Mouse (Mus musculus): ENCODE data around the gene Crim1. TPM values are rescaled to one million over a fixed set of nuclear protein-coding genes. Genes with fewer than 3 reads are reported as not detected.
A peak's percentile ranks its signal among the peaks of the same experiment; 100 is the strongest.

The Crim1 gene
- polyA plus RNA-seq, 1 experiment from 2014 or later: 4.7 TPM

- WGBS: 26% methylated on average over 7 of the region's 7 CpGs
Measured at GRCm38 (mm10) chr17:78197111-78197510, 2.9 kb upstream of the Crim1 start.

DNA sequence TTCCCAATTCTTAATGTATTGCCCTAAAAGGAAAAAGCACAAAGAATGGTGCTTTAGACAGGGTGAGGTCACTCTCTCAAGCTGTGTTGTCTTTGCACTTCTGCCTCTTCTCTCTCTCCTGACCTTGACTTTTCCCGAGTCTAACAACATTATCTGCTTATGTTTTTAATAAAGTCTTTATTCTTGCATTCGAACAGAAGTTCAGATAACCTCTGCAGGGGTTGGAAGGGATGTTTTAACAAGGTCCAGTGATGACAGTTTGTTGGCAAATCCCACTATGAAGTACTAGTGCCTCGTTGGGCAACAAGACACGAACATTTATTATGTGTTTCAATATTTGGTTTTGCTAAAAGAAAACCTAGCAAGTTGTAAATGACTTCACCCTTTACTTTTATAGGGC, 1.9 kb upstream of the Crim1 start:
- H3K27ac ChIP-seq (ENCODE audit: low read length): no peak overlapping the region
- H3K9me3 ChIP-seq (ENCODE audit: control insufficient read depth, low read length): no peaks in the 10 kb centered on the region
- peaks cover 12% of the 10 kb centered on the region for H3K4me1 ChIP-seq (replicated peaks; ENCODE audit: control insufficient read depth, insufficient read depth, low read length)
- peaks cover 25% of the 10 kb centered on the region for H3K27me3 ChIP-seq (ENCODE audit: control insufficient read depth, insufficient read depth, low read depth, low read length)
- H3K4me2 ChIP-seq (ENCODE audit: low read depth, low read length): no peak overlapping the region
- no peak for ATAC-seq (ENCODE audit: low read depth)
- H3K9ac ChIP-seq (ENCODE audit: low read length): no peak overlapping the region
- no peak overlapping the region for H3K4me3 ChIP-seq (ENCODE audit: low read length)
- H3K36me3 ChIP-seq (ENCODE audit: control insufficient read depth, insufficient read depth, low read length): no peaks in the 10 kb centered on the region
- 13% methylated on average over 4 of the region's 4 CpGs for WGBS

More at GRCm38 (mm10) chr17:78197111-78197510, 2.9 kb upstream of the Crim1 start:
- no peaks in the 10 kb centered on the region for H3K9me3 ChIP-seq (ENCODE audit: control insufficient read depth, low read length)
- ATAC-seq (ENCODE audit: low read depth): no peak
- H3K4me2 ChIP-seq (ENCODE audit: low read depth, low read length): no peak overlapping the region
- H3K27ac ChIP-seq (ENCODE audit: low read length): no peak overlapping the region
- peaks cover 20% of the 10 kb centered on the region for H3K27me3 ChIP-seq (ENCODE audit: control insufficient read depth, insufficient read depth, low read depth, low read length)
- H3K36me3 ChIP-seq (ENCODE audit: control insufficient read depth, insufficient read depth, low read length): no peaks in the 10 kb centered on the region
- H3K4me3 ChIP-seq (ENCODE audit: low read length): no peak overlapping the region
- H3K9ac ChIP-seq (ENCODE audit: low read length): no peak overlapping the region
- 0 out of 2 replicates have a peak, but pooled peaks cover 5% of the 10 kb centered on the region for H3K4me1 ChIP-seq (replicated peaks; ENCODE audit: control insufficient read depth, insufficient read depth, low read length)

DNA sequence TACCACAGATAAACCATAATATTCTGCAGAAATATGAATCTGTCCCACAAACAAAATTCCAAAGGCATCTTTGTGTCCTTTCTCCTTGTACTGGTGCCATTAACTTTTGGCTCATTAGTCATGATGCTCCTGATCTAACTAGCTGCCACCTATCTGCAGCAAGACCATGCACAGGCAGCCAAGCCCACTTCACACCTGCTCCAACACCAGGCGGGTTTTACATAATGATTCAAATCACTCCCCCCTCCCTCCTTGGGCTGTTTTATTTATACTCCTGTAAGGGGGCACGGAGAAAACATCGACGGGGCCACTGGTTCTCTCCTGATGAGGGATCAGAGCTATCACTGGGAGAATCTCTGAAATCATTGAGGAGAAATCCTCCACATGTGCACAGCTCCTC, 1.2 kb upstream of the Crim1 start:
- no peak overlapping the region for H3K4me3 ChIP-seq (ENCODE audit: low read length)
- H3K27me3 ChIP-seq (ENCODE audit: control insufficient read depth, insufficient read depth, low read depth, low read length): peaks cover 26% of the 10 kb centered on the region
- no peak overlapping the region for H3K9ac ChIP-seq (ENCODE audit: low read length)
- H3K27ac ChIP-seq (ENCODE audit: low read length): no peak overlapping the region
- peaks cover 12% of the 10 kb centered on the region for H3K4me1 ChIP-seq (replicated peaks; ENCODE audit: control insufficient read depth, insufficient read depth, low read length)
- no peaks in the 10 kb centered on the region for H3K36me3 ChIP-seq (ENCODE audit: control insufficient read depth, insufficient read depth, low read length)
- peak overlapping the region; percentile 86 for H3K4me2 ChIP-seq (ENCODE audit: low read depth, low read length)
- H3K9me3 ChIP-seq (ENCODE audit: control insufficient read depth, low read length): no peaks in the 10 kb centered on the region
- no peak for ATAC-seq (ENCODE audit: low read depth)
- WGBS: 14% methylated on average over 4 of the region's 4 CpGs

- 8% methylated on average over 7 of the region's 7 CpGs for WGBS
- ATAC-seq (ENCODE audit: low read depth): no peak
Measured at GRCm38 (mm10) chr17:78199231-78199625, 820 bp upstream of the Crim1 start.

DNA sequence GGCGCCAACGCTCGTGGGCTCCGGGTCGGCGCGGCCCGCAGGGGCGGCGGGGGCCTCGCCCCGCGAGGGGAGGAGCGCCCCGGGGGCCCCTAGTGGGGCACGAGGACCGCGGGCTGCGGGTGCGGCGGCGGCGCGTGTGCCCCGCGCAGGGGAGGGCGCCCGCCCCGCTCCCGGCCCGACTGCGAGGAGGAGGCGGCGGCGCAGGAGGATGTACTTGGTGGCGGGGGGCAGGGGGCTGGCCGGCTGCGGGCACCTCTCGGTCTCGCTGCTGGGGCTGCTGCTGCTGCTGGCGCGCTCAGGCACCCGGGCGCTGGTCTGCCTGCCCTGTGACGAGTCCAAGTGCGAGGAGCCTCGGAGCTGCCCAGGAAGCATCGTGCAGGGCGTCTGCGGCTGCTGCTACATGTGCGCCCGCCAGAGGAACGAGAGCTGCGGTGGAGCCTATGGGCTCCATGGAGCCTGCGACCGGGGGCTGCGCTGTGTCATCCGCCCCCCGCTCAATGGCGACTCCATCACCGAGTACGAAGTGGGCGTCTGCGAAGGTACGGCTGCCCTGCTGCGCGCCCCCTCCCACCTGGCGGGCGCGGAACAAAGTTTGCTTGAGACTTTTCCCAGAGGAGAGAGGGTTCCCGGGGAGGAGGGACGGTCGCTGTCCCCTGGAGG, 643 bp downstream of the Crim1 start:
- under 1% methylated on average over 57 of the region's 73 CpGs for WGBS
- Histone ChIP-seq H3K4me3 (ENCODE audit: low read length) (peak overlapping the region; percentile 71), H3K4me1 (replicated peaks; ENCODE audit: control insufficient read depth, insufficient read depth, low read length) (peaks cover 18% of the 10 kb centered on the region)

More at GRCm38 (mm10) chr17:78199231-78199625, 820 bp upstream of the Crim1 start:
- Histone ChIP-seq H3K4me2 (ENCODE audit: low read depth, low read length) (peak overlapping the region; percentile 86), H3K9ac (ENCODE audit: low read length) (peak overlapping the region; percentile 68), H3K9me3 (ENCODE audit: control insufficient read depth, low read length) (no peaks in the 10 kb centered on the region), H3K27me3 (ENCODE audit: control insufficient read depth, insufficient read depth, low read depth, low read length) (peaks cover 30% of the 10 kb centered on the region), H3K27ac (ENCODE audit: low read length) (no peak overlapping the region), H3K4me1 (replicated peaks; ENCODE audit: control insufficient read depth, insufficient read depth, low read length) (peaks cover 12% of the 10 kb centered on the region), H3K36me3 (ENCODE audit: control insufficient read depth, insufficient read depth, low read length) (no peaks in the 10 kb centered on the region), H3K4me3 (ENCODE audit: low read length) (peak overlapping the region; percentile 71)

GRCm38 (mm10) chr17:78201221-78202058, 1.4 kb downstream of the Crim1 start:
- peaks cover 31% of the 10 kb centered on the region for H3K27me3 ChIP-seq (ENCODE audit: control insufficient read depth, insufficient read depth, low read depth, low read length)
- peaks cover 25% of the 10 kb centered on the region for H3K4me1 ChIP-seq (replicated peaks; ENCODE audit: control insufficient read depth, insufficient read depth, low read length)
- under 1% methylated on average over 39 of the region's 39 CpGs for WGBS
- no peaks in the 10 kb centered on the region for H3K9me3 ChIP-seq (ENCODE audit: control insufficient read depth, low read length)
- H3K4me3 ChIP-seq (ENCODE audit: low read length): peak overlapping the region; percentile 71
- no peak overlapping the region for H3K27ac ChIP-seq (ENCODE audit: low read length)
- H3K9ac ChIP-seq (ENCODE audit: low read length): peak overlapping the region; percentile 76
- peak overlapping the region; percentile 86 for H3K4me2 ChIP-seq (ENCODE audit: low read depth, low read length)
- H3K36me3 ChIP-seq (ENCODE audit: control insufficient read depth, insufficient read depth, low read length): no peaks in the 10 kb centered on the region
- ATAC-seq (ENCODE audit: low read depth): peak; percentile 43

More for the DNA sequence above, 643 bp downstream of the Crim1 start:
- H3K9me3 ChIP-seq (ENCODE audit: control insufficient read depth, low read length): no peaks in the 10 kb centered on the region
- H3K36me3 ChIP-seq (ENCODE audit: control insufficient read depth, insufficient read depth, low read length): no peaks in the 10 kb centered on the region
- peak overlapping the region; percentile 86 for H3K27ac ChIP-seq (ENCODE audit: low read length)
- peak; percentile 57 for ATAC-seq (ENCODE audit: low read depth)
- peak overlapping the region; percentile 76 for H3K9ac ChIP-seq (ENCODE audit: low read length)
- peaks cover 31% of the 10 kb centered on the region for H3K27me3 ChIP-seq (ENCODE audit: control insufficient read depth, insufficient read depth, low read depth, low read length)
- H3K4me2 ChIP-seq (ENCODE audit: low read depth, low read length): peak overlapping the region; percentile 86

DNA sequence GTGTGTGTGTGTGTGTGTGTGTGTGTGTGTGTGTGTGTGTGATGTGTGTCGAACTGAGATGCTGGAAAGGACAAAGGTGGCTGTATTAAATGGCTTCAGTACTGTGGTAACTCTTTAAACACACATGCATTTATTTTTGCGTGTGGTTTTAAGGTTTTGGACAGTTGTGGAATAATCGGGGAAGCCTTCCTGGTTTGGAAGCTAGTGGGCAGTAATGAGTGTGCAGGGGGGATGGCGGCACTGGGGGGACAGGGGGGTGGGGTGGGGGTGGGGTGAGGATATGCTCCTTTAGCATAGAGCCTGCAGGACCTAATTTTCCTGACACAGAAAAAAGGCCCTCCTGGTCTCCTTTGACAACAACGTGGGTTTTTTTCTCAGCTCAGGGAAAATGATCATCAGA, 2.2 kb downstream of the Crim1 start:
- H3K36me3 ChIP-seq (ENCODE audit: control insufficient read depth, insufficient read depth, low read length): no peaks in the 10 kb centered on the region
- peak overlapping the region; percentile 86 for H3K4me2 ChIP-seq (ENCODE audit: low read depth, low read length)
- no peak overlapping the region for H3K27ac ChIP-seq (ENCODE audit: low read length)
- no peak for ATAC-seq (ENCODE audit: low read depth)
- no peak overlapping the region for H3K9ac ChIP-seq (ENCODE audit: low read length)
- no peaks in the 10 kb centered on the region for H3K9me3 ChIP-seq (ENCODE audit: control insufficient read depth, low read length)
- WGBS: 14% methylated on average over 5 of the region's 5 CpGs
- H3K4me1 ChIP-seq (replicated peaks; ENCODE audit: control insufficient read depth, insufficient read depth, low read length): peaks cover 31% of the 10 kb centered on the region
- peaks cover 31% of the 10 kb centered on the region for H3K27me3 ChIP-seq (ENCODE audit: control insufficient read depth, insufficient read depth, low read depth, low read length)
- peak overlapping the region; percentile 71 for H3K4me3 ChIP-seq (ENCODE audit: low read length)

DNA sequence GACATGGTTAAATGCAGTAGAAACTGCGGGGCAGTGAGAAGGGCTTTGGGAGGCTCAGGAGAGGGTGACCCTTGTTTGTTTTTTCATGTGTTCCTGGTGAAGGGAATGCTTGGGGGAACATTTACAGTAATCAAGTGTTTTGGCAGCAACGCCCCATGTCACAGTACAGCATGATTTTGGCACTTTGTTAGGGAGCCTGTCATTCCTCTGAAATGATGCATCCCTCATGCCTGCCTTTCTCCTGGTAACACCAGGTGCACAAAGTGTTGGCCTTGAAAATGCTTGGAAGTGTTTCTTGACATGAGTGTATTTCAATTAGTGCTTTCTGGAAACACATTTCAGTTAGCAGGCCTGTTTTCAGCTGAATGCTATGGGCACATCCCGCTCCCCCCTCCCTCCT, 2.7 kb downstream of the Crim1 start:
- H3K9ac ChIP-seq (ENCODE audit: low read length): no peak overlapping the region
- H3K4me1 ChIP-seq (replicated peaks; ENCODE audit: control insufficient read depth, insufficient read depth, low read length): peaks cover 35% of the 10 kb centered on the region
- 45% methylated on average over 3 of the region's 3 CpGs for WGBS

DNA sequence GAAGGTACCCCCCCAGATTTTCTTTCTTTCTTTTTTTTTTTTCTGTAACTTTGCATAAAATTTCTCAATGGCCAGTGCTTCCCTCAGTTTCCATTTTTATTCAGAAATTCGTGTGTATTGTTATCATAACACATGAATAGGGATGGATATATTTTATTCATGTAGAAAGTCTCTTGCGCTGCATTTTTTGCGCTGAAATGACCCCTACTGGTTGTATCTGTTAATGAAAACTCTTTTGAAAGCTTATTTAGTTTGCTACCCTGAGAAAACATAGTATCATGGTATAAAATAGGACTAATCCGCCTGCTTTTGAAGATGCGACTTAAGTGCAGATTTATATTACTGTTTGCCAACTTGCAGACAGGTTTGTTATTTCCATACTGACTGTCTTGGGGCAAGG, 3.4 kb downstream of the Crim1 start:
- H3K4me2 ChIP-seq (ENCODE audit: low read depth, low read length): no peak overlapping the region
- WGBS: 36% methylated on average over 5 of the region's 5 CpGs

More for the DNA sequence above, 2.7 kb downstream of the Crim1 start:
- no peak overlapping the region for H3K27ac ChIP-seq (ENCODE audit: low read length)
- H3K27me3 ChIP-seq (ENCODE audit: control insufficient read depth, insufficient read depth, low read depth, low read length): peaks cover 28% of the 10 kb centered on the region
- H3K36me3 ChIP-seq (ENCODE audit: control insufficient read depth, insufficient read depth, low read length): no peaks in the 10 kb centered on the region
- peak overlapping the region; percentile 86 for H3K4me2 ChIP-seq (ENCODE audit: low read depth, low read length)
- H3K9me3 ChIP-seq (ENCODE audit: control insufficient read depth, low read length): no peaks in the 10 kb centered on the region
- ATAC-seq (ENCODE audit: low read depth): no peak
- peak overlapping the region; percentile 71; the same call in 1 of the 2 replicates for H3K4me3 ChIP-seq (ENCODE audit: low read length)

More for the DNA sequence above, 3.4 kb downstream of the Crim1 start:
- Histone ChIP-seq H3K9ac (ENCODE audit: low read length) (no peak overlapping the region), H3K27ac (ENCODE audit: low read length) (no peak overlapping the region), H3K9me3 (ENCODE audit: control insufficient read depth, low read length) (no peaks in the 10 kb centered on the region), H3K36me3 (ENCODE audit: control insufficient read depth, insufficient read depth, low read length) (no peaks in the 10 kb centered on the region), H3K27me3 (ENCODE audit: control insufficient read depth, insufficient read depth, low read depth, low read length) (peaks cover 23% of the 10 kb centered on the region), H3K4me1 (replicated peaks; ENCODE audit: control insufficient read depth, insufficient read depth, low read length) (peaks cover 35% of the 10 kb centered on the region), H3K4me3 (ENCODE audit: low read length) (no peak overlapping the region)
- no peak for ATAC-seq (ENCODE audit: low read depth)
